Mouse (Mus musculus): ENCODE data around the gene Slc25a20. TPM values are rescaled to one million over a fixed set of nuclear protein-coding genes. Genes with fewer than 3 reads are reported as not detected.
"Not testable (repeated sequence)": the region's sequence is repeated elsewhere in the genome, so short reads cannot be mapped to it uniquely, and the experiment has no call there.

Gene Slc25a20
- polyA plus RNA-seq, 1 experiment = 19.1 TPM

DNA sequence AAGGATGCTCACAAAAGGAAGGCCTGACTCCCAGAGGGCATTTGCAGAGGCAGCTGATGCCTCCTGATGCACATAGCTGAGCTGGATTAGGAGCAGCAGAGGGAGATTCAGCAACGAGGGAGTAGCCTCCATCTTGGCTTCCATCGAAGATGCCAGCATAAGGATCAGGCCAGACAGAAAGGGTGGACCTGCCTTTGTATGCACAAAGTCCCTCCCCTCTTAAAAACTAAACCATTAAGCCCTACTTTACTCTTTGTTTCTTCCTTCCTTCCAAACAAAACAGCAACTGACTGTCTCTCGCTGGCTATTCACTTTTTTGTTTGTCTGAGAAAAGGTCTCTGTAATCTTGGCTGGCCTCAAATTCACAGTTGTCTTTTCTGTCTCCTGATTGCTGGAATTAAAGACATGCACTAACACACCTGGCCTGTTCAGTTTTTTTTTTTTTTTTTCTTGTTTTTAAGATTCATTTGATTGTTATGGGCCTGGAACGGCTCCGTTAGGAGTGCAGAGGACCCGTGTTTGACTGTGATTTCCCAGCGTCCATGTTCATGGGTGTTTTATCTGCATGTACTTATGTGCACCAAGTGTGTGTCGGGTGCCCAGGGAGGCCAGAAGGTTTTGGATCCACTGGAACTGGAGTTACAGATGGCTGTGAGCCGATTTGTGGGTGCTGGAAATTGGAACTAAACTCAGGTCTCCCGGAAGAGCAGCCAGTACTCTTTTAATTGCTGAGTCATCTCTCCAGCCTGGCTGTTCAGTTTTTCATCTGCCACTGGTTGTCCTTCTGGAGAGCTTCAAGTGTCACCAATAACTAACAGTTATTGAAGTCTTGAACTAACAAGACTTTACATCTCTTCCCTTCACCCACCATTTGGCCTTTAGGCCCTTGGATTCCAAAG, 7.1 kb upstream of the Slc25a20 start:
- Histone ChIP-seq H3K27me3 (ENCODE audit: control insufficient read depth, insufficient read depth, low read length) (no peaks in the 10 kb centered on the region), H3K4me3 (replicated peaks; ENCODE audit: insufficient read depth, low read depth, low read length) (no peak overlapping the region), H3K27ac (ENCODE audit: insufficient read depth, low read length) (no peak overlapping the region), H3K4me1 (ENCODE audit: control insufficient read depth, insufficient read depth, low read length) (no peaks in the 10 kb centered on the region; the same call in 1 of the 2 replicates)
- no peak for TF ChIP-seq POLR2A (IDR thresholded peaks at IDR 0.05; ENCODE audit: borderline replicate concordance, insufficient read depth, low read length)
- no peak for TF ChIP-seq CTCF (IDR thresholded peaks at IDR 0.05; ENCODE audit: borderline replicate concordance, insufficient read depth, low read depth, low read length)
- no peak for DNase-seq
- WGBS = 72% methylated on average over 10 of the region's 10 CpGs

DNA sequence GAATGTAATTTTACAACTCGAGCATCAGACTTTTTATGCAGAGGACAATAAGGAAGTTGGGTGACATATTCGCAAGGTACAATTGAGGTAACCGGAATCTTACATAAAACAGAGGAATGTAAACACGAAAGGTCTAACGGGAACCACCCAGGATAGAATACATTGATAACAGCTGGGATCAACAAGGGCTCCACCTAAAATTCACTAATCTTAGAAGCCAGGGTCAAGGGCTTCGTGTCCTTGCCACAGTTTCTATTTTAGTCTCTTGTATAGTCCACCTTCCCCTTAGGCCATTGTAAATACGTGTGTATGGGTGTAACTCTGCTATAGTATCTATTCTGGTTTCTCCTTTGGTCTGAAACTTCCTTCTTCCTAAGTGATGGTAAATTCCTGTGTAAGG, 6.0 kb upstream of the Slc25a20 start:
- not testable (repeated sequence) for H3K27me3 ChIP-seq (ENCODE audit: control insufficient read depth, insufficient read depth, low read length); H3K27ac ChIP-seq (ENCODE audit: insufficient read depth, low read length); H3K4me1 ChIP-seq (ENCODE audit: control insufficient read depth, insufficient read depth, low read length); DNase-seq; H3K4me3 ChIP-seq (replicated peaks; ENCODE audit: insufficient read depth, low read depth, low read length)
- WGBS = 83% methylated on average over 7 of the region's 7 CpGs

DNA sequence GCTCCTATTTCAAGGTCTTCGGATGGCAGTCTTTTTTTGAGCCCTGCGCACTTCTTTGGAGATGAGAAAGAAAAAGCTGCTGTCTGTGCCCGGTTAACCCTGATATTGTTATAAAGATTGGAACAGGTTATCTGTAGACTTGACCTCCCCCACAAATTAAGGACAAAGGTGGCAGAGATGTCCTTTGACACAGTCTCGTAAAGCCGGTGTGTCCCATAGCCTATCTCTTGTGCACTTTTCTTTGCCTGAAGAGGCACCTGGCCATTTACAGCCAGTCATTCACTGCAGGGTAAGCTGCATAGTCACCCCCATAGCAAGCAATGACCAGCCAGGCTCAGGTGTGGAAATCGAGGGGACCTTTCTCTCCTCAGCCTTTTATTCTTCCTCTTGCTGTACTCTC, 772 bp downstream of the Slc25a20 start:
- WGBS = 42% methylated on average over 6 of the region's 6 CpGs

DNA sequence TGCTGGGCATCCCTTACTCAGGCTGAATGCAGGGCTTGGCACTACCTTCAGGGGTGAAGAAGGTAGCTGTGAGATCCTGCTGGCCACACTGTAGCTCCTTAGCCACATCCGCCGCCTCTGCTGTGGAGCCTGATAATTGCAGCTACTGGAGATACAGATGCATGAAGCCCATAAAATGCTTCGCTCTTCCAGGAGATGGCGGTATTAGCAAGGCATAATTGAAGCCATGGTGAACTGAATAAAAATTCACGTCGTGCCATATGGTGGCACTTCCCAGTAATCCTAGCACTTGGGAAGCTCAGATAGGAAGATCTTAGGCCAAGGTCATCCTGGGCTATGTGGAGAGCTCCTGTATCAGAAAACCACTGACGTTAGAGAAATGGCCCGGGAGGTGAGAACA, 8.0 kb downstream of the Slc25a20 start:
- H3K4me3 ChIP-seq (replicated peaks; ENCODE audit: insufficient read depth, low read depth, low read length) = no peak overlapping the region
- TF ChIP-seq CTCF (IDR thresholded peaks at IDR 0.05; ENCODE audit: borderline replicate concordance, insufficient read depth, low read depth, low read length) = no peak
- no peak overlapping the region for H3K27ac ChIP-seq (ENCODE audit: insufficient read depth, low read length)
- 53% methylated on average over 8 of the region's 8 CpGs for WGBS
- DNase-seq = no peak
- no peaks in the 10 kb centered on the region; the same call in 1 of the 2 replicates for H3K27me3 ChIP-seq (ENCODE audit: control insufficient read depth, insufficient read depth, low read length)
- no peaks in the 10 kb centered on the region for H3K4me1 ChIP-seq (ENCODE audit: control insufficient read depth, insufficient read depth, low read length)

More for the DNA sequence above, 772 bp downstream of the Slc25a20 start:
- TF ChIP-seq CTCF (IDR thresholded peaks at IDR 0.05; ENCODE audit: borderline replicate concordance, insufficient read depth, low read depth, low read length) = no peak
- TF ChIP-seq POLR2A (IDR thresholded peaks at IDR 0.05; ENCODE audit: borderline replicate concordance, insufficient read depth, low read length) = no peak
- DNase-seq = peak in 1 of 2 experiments; percentile 14
- peak overlapping the region; percentile 89 for H3K4me3 ChIP-seq (replicated peaks; ENCODE audit: insufficient read depth, low read depth, low read length)
- H3K4me1 ChIP-seq (ENCODE audit: control insufficient read depth, insufficient read depth, low read length) = peaks cover 3% of the 10 kb centered on the region; the same call in 1 of the 2 replicates
- H3K27ac ChIP-seq (ENCODE audit: insufficient read depth, low read length) = no peak overlapping the region
- no peaks in the 10 kb centered on the region for H3K27me3 ChIP-seq (ENCODE audit: control insufficient read depth, insufficient read depth, low read length)

DNA sequence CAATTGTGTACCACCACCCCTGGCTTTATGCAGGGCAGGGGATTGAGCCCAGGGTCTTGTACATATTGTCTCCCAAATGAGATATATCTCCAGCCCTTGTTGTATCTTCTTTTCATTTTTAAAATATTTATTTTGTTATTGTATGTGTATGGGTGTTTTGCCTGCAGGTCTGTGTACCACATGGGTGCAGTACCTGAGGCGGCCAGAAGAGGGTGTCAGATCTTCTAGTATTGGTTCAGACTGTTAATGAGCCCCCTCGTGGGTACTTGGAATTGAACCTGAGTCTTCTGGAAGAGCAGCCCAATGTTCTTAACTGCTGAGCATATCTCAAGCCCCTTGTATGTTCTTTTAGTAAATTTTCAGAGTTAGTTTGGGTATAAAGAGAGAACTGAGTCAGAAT, 11.3 kb downstream of the Slc25a20 start:
- TF ChIP-seq POLR2A (IDR thresholded peaks at IDR 0.05; ENCODE audit: borderline replicate concordance, insufficient read depth, low read length) = no peak
- TF ChIP-seq CTCF (IDR thresholded peaks at IDR 0.05; ENCODE audit: borderline replicate concordance, insufficient read depth, low read depth, low read length) = no peak; the same call in 1 of the 2 replicates
- Histone ChIP-seq H3K4me3 (replicated peaks; ENCODE audit: insufficient read depth, low read depth, low read length) (no peak overlapping the region), H3K27ac (ENCODE audit: insufficient read depth, low read length) (no peak overlapping the region), H3K27me3 (ENCODE audit: control insufficient read depth, insufficient read depth, low read length) (no peaks in the 10 kb centered on the region; the same call in 1 of the 2 replicates), H3K4me1 (ENCODE audit: control insufficient read depth, insufficient read depth, low read length) (no peaks in the 10 kb centered on the region)
- DNase-seq = no peak
- 50% methylated on average over 2 of the region's 2 CpGs for WGBS

DNA sequence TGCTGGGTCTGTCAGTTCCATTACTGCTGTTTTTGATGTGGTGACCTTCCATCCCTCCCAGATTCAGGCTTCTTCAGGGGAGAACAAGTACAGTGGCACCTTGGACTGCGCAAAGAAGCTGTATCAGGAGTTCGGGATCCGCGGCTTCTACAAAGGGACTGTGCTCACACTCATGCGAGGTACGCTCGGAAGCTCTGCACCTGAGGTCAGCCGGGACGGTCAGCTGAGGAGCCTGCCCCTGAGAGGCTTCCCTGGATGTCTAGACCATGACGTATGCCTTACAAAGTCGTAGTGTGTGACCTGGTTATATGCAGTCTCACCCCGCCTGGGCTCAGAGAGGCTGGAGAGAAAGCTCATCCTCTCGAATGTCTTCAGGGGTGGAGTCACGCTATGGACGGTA, 18.1 kb downstream of the Slc25a20 start:
- DNase-seq = no peak
- Histone ChIP-seq H3K27me3 (ENCODE audit: control insufficient read depth, insufficient read depth, low read length) (no peaks in the 10 kb centered on the region), H3K27ac (ENCODE audit: insufficient read depth, low read length) (no peak overlapping the region), H3K4me1 (ENCODE audit: control insufficient read depth, insufficient read depth, low read length) (no peaks in the 10 kb centered on the region), H3K4me3 (replicated peaks; ENCODE audit: insufficient read depth, low read depth, low read length) (no peak overlapping the region)
- TF ChIP-seq CTCF (IDR thresholded peaks at IDR 0.05; ENCODE audit: borderline replicate concordance, insufficient read depth, low read depth, low read length) = no peak
- no peak for TF ChIP-seq POLR2A (IDR thresholded peaks at IDR 0.05; ENCODE audit: borderline replicate concordance, insufficient read depth, low read length)
- 92% methylated on average over 15 of the region's 15 CpGs for WGBS

DNA sequence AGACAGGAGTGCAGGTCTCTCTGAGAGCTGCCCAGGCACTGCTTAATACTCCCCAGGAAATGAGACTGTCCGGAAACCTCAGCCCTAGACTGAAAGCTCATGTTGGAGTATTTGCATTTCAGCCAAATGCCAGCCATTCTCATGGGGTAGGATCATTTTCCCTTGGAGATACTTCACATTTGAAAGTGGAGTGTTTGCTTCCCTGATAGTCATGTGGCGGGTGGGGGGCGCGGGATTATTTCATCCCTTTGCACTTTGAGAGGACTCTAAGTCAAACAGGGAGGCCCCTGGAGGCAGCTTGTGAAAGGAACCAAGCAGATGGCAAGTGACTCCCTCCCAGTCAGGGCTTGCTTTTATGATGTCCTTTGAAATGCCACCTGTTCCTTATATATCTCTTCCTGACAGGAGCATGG, 24.6 kb downstream of the Slc25a20 start:
- DNase-seq = peak; percentile 19 to 29
- TF ChIP-seq CTCF (IDR thresholded peaks at IDR 0.05; ENCODE audit: borderline replicate concordance, insufficient read depth, low read depth, low read length) (no peak), POLR2A (IDR thresholded peaks at IDR 0.05; ENCODE audit: borderline replicate concordance, insufficient read depth, low read length) (no peak)
- H3K4me1 ChIP-seq (ENCODE audit: control insufficient read depth, insufficient read depth, low read length) = peaks cover 7% of the 10 kb centered on the region; the same call in 1 of the 2 replicates
- no peak overlapping the region for H3K27ac ChIP-seq (ENCODE audit: insufficient read depth, low read length)
- no peak overlapping the region for H3K4me3 ChIP-seq (replicated peaks; ENCODE audit: insufficient read depth, low read depth, low read length)
- H3K27me3 ChIP-seq (ENCODE audit: control insufficient read depth, insufficient read depth, low read length) = no peaks in the 10 kb centered on the region
- WGBS = 27% methylated on average over 4 of the region's 4 CpGs

DNA sequence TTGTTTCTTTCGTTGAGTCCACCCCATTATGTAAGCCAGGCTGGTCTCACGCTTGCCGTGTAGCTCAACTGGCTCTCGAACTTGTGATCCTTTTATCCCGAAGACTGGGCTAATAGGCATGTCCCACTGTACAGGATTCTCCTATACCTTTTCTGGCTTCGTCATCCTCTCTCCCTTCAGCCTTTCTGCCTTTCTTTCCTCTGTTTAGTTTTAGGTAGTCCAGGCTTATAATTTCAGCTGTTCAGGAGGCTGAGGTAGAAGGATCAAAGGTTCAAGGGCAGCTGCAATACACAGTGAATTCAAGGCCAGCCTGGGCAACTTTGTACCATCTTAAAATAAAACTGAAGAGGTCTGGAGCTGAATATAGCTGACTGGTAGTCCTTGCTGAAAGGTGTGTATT, 25.3 kb downstream of the Slc25a20 start:
- Histone ChIP-seq H3K4me3 (replicated peaks; ENCODE audit: insufficient read depth, low read depth, low read length) (no peak overlapping the region), H3K4me1 (ENCODE audit: control insufficient read depth, insufficient read depth, low read length) (peaks cover 7% of the 10 kb centered on the region; the same call in 1 of the 2 replicates), H3K27me3 (ENCODE audit: control insufficient read depth, insufficient read depth, low read length) (no peaks in the 10 kb centered on the region), H3K27ac (ENCODE audit: insufficient read depth, low read length) (no peak overlapping the region)
- WGBS = 76% methylated on average over 6 of the region's 6 CpGs
- DNase-seq = no peak
- no peak for TF ChIP-seq CTCF (IDR thresholded peaks at IDR 0.05; ENCODE audit: borderline replicate concordance, insufficient read depth, low read depth, low read length)
- no peak for TF ChIP-seq POLR2A (IDR thresholded peaks at IDR 0.05; ENCODE audit: borderline replicate concordance, insufficient read depth, low read length)

All from cerebellum, adult 2 months (tissue).